Mouse (Mus musculus): ENCODE measurements around the gene Rnf41.
A peak's percentile ranks its signal among the peaks of the same experiment; 100 is the strongest.

The Rnf41 gene

GRCm38 (mm10) chr10:128458348-128458718 lies 46.9 kb downstream of the Rnf41 start:
- no peaks in the 10 kb centered on the region for H3K27me3 ChIP-seq (ENCODE audit: control insufficient read depth, insufficient read depth, low read length, poor library complexity, severe bottlenecking)
- H3K36me3 ChIP-seq (ENCODE audit: control insufficient read depth, insufficient read depth, low read length, poor library complexity, severe bottlenecking), result peaks cover 4% of the 10 kb centered on the region
- DNase-seq (ENCODE audit: low read depth, low spot score), result peak; percentile 78

DNA sequence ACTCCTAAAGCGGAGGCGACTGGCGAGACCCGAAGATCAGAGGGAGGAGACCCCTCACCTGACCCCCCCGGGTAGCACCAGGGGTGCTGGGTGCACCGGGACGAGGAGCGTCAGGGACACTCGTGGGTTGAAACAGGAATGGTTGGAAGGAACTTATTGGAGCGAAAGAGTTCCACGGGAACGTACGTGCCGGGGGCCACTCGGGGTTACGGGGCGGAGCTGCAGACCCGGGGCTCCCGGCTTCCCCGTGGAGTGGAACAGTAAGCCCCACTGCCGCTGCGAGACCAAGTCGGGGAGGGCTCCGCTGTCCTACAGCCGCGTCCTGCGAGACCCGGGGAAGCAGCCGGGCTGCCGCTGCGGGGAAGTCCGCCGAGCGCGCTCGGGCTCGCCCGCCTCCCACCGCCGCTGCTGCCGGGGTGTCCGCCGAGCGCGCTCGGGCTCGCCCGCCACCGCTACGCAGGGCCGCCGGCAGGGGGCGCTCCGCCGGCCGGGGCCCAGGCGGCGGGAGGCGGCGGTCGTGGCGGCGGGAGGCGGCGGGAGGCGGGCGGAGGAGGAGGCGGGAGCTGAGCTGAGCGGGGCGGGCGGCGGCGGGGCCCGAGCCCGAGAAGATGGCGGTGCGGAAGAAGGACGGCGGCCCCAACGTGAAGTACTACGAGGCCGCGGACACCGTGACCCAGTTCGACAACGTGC lies 47.4 kb downstream of the Rnf41 start, which contains the start of gene Smarcc2:
Gene Smarcc2, plus strand, starts transcription at position 530 of the 690 bp plus-strand sequence.
- DNase-seq (ENCODE audit: low read depth, low spot score), result peak; percentile 87
- Histone ChIP-seq H3K27me3 (ENCODE audit: control insufficient read depth, insufficient read depth, low read length, poor library complexity, severe bottlenecking) (no peaks in the 10 kb centered on the region), H3K36me3 (ENCODE audit: control insufficient read depth, insufficient read depth, low read length, poor library complexity, severe bottlenecking) (peaks cover 4% of the 10 kb centered on the region)

DNA sequence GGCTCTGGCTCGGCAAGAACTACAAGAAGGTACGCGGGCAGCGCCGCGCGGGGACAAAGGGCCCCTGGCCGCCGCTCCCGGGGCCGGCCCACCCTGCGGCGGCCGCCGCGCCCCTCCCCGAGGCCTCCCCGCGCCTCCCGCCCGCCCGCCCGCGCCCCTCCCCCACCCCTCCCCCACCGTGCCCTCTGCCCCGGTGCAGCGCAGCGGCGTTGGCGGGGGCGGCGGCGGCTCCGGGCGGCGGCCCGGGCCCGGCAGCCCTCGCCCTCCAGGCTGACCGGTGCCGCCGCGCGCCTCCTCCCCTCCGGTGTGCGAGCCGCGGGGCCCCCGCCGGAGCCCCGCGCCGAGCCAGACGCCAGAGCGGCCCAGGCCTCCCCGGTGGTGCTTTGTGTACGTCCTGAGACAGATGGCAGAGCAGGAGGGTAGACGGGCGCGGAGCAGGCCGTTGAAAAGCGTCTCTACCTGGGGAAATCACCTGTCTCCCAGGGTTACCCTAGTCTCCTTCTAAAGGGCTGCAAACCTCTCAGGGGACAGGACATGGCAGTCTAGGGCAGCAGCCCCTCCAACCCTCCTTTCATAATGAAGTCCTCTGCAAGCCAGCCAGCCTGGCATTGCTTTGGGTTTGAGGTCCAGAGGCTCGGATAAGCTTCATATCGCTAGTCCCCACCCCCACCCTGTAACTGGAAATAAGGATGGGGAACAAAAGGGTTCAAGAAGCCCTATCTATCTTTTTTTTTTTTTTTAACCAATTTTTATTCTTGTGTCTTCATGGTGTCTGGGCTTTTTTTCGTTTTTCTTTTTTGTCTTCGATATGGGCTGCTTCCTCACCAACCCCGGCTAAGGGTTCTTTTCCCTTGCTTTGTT lies 48.2 kb downstream of the Rnf41 start:
- peak; percentile 53 for DNase-seq (ENCODE audit: low read depth, low spot score)

GRCm38 (mm10) chr10:128460270-128460630 lies 48.8 kb downstream of the Rnf41 start:
- H3K27me3 ChIP-seq (ENCODE audit: control insufficient read depth, insufficient read depth, low read length, poor library complexity, severe bottlenecking), result no peaks in the 10 kb centered on the region
- H3K36me3 ChIP-seq (ENCODE audit: control insufficient read depth, insufficient read depth, low read length, poor library complexity, severe bottlenecking), result peaks cover 4% of the 10 kb centered on the region
- DNase-seq (ENCODE audit: low read depth, low spot score), result no peak

More for the DNA sequence above, 48.2 kb downstream of the Rnf41 start:
- peaks cover 4% of the 10 kb centered on the region for H3K36me3 ChIP-seq (ENCODE audit: control insufficient read depth, insufficient read depth, low read length, poor library complexity, severe bottlenecking)
- no peaks in the 10 kb centered on the region for H3K27me3 ChIP-seq (ENCODE audit: control insufficient read depth, insufficient read depth, low read length, poor library complexity, severe bottlenecking)

DNA sequence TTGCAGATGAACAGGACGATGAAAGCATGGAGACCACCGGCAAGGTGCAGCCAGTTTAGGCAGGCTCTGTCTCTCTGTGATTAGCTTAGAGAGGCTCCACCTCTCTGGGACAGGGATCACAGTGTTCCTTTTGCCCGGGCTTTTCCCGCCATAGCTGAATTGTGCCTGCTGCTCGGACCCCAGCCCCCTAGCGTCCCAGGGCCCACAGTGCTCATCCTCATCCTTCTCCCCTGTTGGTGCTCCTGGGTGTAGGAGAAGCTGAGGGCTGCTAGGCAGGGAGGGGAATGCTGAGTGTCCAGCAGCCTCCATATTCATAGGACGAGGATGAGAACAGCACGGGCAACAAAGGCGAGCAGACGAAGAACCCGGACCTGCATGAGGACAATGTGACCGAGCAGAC lies 62.9 kb downstream of the Rnf41 start:
- Histone ChIP-seq H3K36me3 (ENCODE audit: control insufficient read depth, insufficient read depth, low read length, poor library complexity, severe bottlenecking) (peaks cover 19% of the 10 kb centered on the region), H3K27me3 (ENCODE audit: control insufficient read depth, insufficient read depth, low read length, poor library complexity, severe bottlenecking) (no peaks in the 10 kb centered on the region)
- DNase-seq (ENCODE audit: low read depth, low spot score), result no peak

DNA sequence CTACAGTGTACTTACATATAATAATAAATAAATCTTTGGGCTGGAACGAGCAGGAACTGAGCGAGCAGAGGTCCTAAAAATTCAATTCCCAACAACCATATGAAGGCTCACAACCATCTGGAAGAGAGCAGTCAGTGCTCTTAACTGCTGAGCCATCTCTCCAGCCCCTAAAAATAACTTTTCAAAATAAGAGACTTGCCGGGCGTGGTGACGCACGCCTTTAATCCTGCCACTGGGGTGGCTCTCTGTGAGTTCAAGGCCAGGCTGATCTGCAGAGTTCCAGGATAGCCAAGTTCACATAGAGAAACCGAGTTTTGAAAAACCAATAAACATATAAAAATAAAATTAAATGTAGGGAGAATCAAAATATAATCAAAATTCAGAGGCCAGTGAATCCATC lies 74.9 kb downstream of the Rnf41 start:
- no peak for DNase-seq (ENCODE audit: low read depth, low spot score)
- Histone ChIP-seq H3K36me3 (ENCODE audit: control insufficient read depth, insufficient read depth, low read length, poor library complexity, severe bottlenecking) (peaks cover 14% of the 10 kb centered on the region), H3K27me3 (ENCODE audit: control insufficient read depth, insufficient read depth, low read length, poor library complexity, severe bottlenecking) (no peaks in the 10 kb centered on the region)

GRCm38 (mm10) chr10:128487861-128488712 lies 76.6 kb downstream of the Rnf41 start:
- Histone ChIP-seq H3K27me3 (ENCODE audit: control insufficient read depth, insufficient read depth, low read length, poor library complexity, severe bottlenecking) (no peaks in the 10 kb centered on the region), H3K36me3 (ENCODE audit: control insufficient read depth, insufficient read depth, low read length, poor library complexity, severe bottlenecking) (peaks cover 9% of the 10 kb centered on the region)
- DNase-seq (ENCODE audit: low read depth, low spot score), result no peak

DNA sequence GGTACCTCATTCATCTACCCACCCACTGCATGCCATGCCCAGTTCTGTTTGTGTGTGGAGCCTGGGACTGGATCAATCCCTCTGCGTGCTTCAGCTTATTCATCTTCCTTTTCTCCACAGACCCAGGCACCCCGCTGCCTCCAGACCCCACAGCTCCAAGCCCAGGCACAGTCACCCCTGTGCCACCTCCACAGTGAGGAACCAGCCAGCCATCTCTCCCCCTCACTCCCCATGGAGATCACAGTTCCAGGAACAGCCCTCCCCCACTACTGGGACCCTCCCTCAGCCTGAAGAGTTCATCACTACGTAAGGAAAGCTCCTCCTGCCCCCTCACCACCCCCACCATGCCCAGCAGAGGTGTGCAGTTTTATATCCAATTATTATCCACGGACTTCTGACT lies 77.3 kb downstream of the Rnf41 start:
- no peak for DNase-seq (ENCODE audit: low read depth, low spot score)
- Histone ChIP-seq H3K27me3 (ENCODE audit: control insufficient read depth, insufficient read depth, low read length, poor library complexity, severe bottlenecking) (no peaks in the 10 kb centered on the region), H3K36me3 (ENCODE audit: control insufficient read depth, insufficient read depth, low read length, poor library complexity, severe bottlenecking) (peaks cover 9% of the 10 kb centered on the region)

GRCm38 (mm10) chr10:128489380-128489779 lies 77.9 kb downstream of the Rnf41 start:
- DNase-seq (ENCODE audit: low read depth, low spot score), result no peak
- peaks cover 8% of the 10 kb centered on the region for H3K36me3 ChIP-seq (ENCODE audit: control insufficient read depth, insufficient read depth, low read length, poor library complexity, severe bottlenecking)

GRCm38 (mm10) chr10:128489785-128490184 lies 78.3 kb downstream of the Rnf41 start:
- DNase-seq (ENCODE audit: low read depth, low spot score), result no peak
- no peaks in the 10 kb centered on the region for H3K27me3 ChIP-seq (ENCODE audit: control insufficient read depth, insufficient read depth, low read length, poor library complexity, severe bottlenecking)
- H3K36me3 ChIP-seq (ENCODE audit: control insufficient read depth, insufficient read depth, low read length, poor library complexity, severe bottlenecking), result peaks cover 8% of the 10 kb centered on the region

More at GRCm38 (mm10) chr10:128489380-128489779, 77.9 kb downstream of the Rnf41 start:
- no peaks in the 10 kb centered on the region for H3K27me3 ChIP-seq (ENCODE audit: control insufficient read depth, insufficient read depth, low read length, poor library complexity, severe bottlenecking)

GRCm38 (mm10) chr10:128490232-128490631 lies 78.8 kb downstream of the Rnf41 start:
- H3K27me3 ChIP-seq (ENCODE audit: control insufficient read depth, insufficient read depth, low read length, poor library complexity, severe bottlenecking), result no peaks in the 10 kb centered on the region
- DNase-seq (ENCODE audit: low read depth, low spot score), result no peak
- H3K36me3 ChIP-seq (ENCODE audit: control insufficient read depth, insufficient read depth, low read length, poor library complexity, severe bottlenecking), result peaks cover 8% of the 10 kb centered on the region

DNA sequence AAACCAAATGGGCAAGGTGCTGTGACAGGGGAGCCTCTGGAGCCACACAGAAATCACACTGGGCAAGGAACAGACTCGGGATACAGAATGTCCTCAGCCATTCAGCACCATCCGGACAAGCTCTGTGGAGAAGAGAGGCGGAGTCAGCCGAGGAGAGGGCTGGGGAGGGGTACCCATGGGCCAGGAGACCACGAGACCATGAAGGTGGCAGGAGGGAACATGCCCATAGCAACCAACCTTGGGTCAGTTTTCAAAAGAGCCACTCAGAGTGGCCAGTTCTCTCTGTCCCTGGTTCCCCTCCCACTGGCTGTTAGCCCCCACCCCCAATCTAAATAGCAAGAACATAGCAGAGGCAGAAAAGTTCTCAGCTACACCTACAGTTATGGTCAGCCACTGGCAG lies 79.5 kb downstream of the Rnf41 start:
- Histone ChIP-seq H3K36me3 (ENCODE audit: control insufficient read depth, insufficient read depth, low read length, poor library complexity, severe bottlenecking) (peaks cover 4% of the 10 kb centered on the region), H3K27me3 (ENCODE audit: control insufficient read depth, insufficient read depth, low read length, poor library complexity, severe bottlenecking) (no peaks in the 10 kb centered on the region)
- no peak for DNase-seq (ENCODE audit: low read depth, low spot score)
